Mouse (Mus musculus) CD4-positive, CD25-positive, alpha-beta regulatory T cell, adult 4 months (primary cell): ENCODE measurements around the gene Ece1. TPM values are rescaled to one million over a fixed set of nuclear protein-coding genes. Genes with fewer than 3 reads are reported as not detected.

Experiments
- ATAC-seq: one replicate; pipeline ENCODE4 v1.8.0; 2017
- polyA plus RNA-seq, 2 experiments: library from polyadenylated mRNA; unstranded; fragments of 100-300 nt; shearing (Covaris generic); gene quantifications; one replicate each; pipeline ENCODE4 v1.2.1; 2017

Ece1 gene
- polyA plus RNA-seq, 2 experiments from 2014 or later, result 15.9 to 23.4 TPM

- ATAC-seq, result no peak
These were observed 4.9 kb upstream of the Ece1 start for GRCm38 (mm10) chr4:137857116-137857515.

GRCm38 (mm10) chr4:137858371-137858770 lies 3.7 kb upstream of the Ece1 start:
- ATAC-seq, result no peak

DNA sequence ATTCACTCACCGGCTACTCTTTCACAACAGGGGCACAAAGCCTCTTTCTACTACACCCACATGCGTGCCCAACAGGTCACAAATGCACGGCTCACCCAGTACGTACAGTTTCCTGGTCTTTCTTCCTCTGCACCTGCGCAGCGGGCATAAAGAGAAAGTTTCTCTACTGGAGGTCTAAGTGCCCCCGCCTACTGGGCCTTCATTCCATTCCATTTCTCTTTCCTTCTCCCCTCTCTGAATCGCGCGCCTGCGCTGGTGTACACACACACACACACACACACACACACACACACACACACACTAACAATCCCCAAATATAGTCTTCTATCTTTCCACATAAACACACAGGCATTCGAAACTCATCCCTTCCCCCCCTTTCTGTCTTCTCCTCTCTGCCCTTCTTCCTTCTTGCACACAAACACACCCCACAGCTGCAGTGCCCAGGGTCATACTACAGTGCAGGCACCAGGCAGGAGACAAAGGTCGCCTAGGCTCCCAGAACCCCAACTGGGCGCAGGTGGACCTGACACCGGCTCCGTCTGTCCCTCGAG lies 501 bp upstream of the Ece1 start:
- ATAC-seq, result peak; percentile 56

DNA sequence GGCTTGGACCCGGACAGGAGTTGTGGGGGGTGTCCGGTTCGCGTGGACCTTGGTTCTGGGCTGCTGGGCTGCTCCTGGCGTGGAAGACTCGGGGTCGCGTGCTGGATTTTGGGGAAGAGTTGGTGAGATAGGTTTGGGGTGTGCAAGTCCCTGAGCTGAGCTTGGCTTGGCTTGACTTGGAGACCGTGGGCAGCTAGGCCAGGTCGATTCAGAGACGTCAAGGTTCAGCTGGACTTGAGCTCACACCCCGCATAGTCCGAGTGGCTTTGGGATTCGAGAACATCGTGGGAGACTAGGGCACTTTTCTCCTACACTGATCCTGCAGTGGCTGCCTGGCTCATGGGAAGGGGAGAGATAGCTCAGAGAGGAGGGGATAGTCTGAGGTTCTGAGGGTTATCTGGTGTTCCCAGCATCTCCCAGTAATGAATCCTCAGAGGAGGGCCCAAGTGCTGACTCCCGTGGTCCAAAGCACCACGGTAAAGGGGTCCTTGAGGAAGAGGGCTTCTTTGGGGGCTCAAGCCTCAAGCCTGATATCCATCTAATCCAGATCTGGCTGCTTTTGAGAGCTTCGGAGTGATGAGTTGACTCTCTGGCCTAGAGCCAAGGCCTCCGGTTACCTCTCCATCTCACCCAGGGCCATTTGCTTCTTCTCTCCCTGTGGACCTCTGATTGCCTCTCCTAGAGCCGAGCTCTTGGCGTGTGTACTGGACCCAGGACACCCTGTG lies 641 bp downstream of the Ece1 start:
- no peak for ATAC-seq

DNA sequence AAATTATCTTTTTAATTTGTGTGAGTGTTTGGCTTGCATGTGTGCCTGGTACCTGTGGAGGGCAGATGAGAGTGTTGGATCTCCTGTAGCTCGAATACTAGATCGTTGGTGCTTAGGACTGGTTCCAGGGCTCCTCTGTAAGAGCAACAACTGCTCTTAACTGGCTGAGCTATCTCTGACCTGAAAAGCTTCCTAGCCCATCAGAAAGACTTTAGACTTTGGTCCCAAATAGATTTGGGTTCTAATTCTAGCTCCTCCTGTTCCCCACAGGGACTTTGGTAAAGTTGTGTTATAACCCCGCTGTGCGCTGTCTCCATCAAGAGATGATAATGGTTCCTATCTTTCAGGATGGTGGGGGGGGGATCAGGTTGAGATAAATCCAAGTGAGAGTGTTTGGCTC lies 2.0 kb downstream of the Ece1 start:
- ATAC-seq, result no peak

DNA sequence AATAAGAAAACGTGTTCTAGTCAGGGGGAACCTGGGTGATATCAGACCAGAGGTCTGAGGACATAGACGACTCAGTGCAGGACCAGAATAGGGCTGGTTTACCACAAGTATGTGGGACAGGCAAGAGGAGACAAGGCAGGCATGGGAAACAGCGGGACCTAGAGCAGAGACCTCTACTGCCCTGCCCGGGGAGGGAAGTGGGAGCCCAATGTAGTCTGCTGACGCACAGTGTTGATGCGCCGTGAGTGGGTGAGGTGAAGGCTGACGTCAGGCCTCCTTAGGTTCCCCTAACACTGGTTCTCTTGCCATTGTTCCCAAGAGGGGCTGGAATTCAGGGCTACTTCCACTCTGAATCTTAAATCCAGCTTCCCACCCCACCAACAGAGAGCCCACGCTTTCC lies 2.7 kb downstream of the Ece1 start:
- ATAC-seq, result no peak

DNA sequence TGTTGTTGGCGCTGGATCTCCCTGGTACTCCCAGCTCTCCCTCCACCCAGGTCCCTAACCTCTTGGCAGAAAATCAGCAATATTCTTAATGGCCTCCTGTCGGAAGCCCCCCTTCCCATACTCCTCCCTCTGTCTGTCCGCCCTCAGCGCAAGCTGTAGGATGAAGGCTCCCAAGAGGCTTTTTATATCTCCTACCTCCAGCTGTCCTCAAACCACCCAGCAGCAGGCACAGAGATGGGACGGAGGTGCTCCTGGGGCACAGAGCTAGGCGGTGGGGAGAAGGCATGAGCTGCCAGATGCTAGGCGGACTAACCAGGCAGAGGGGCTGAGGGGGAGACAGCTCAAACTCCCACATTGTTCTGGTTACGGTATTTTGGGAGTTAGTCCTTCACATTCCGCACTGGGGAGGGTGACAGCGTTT lies 3.2 kb downstream of the Ece1 start:
- no peak for ATAC-seq

- ATAC-seq, result peak; percentile 60
These were observed 4.3 kb downstream of the Ece1 start for GRCm38 (mm10) chr4:137866206-137866863.

GRCm38 (mm10) chr4:137867225-137867624 lies 5.2 kb downstream of the Ece1 start:
- ATAC-seq, result no peak

DNA sequence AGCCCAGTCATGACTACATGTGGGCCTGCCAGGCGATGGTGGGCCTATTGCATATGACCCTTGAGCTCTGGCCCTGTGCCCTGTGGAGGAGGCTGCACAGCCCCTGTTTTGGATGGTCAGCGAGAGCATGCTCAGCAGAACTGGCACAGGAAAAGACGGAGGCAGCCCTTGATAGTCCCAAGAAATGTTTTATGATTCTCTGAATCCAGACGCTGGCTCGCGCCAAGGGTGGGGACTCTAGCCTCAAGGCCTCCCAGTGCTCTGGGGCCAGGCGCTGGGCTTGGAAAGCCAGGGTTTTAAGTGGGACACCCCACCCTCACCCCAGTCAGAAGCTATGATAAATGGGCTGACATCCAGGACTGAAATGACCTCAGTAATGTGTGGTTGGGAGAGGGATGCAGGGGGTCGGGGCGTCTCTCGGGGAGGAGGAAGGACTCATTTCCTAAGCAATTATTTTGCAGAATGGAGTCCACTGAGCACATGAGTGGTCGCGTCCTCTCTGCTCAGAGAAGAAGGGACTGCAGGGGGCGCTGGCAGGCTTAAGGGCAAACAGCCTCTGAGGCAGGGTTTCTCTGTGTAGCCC lies 5.7 kb downstream of the Ece1 start:
- ATAC-seq, result no peak

- no peak for ATAC-seq
These were observed 7.7 kb downstream of the Ece1 start for GRCm38 (mm10) chr4:137869667-137870274.

- ATAC-seq, result no peak
These were observed 8.9 kb downstream of the Ece1 start for GRCm38 (mm10) chr4:137870979-137871378.

DNA sequence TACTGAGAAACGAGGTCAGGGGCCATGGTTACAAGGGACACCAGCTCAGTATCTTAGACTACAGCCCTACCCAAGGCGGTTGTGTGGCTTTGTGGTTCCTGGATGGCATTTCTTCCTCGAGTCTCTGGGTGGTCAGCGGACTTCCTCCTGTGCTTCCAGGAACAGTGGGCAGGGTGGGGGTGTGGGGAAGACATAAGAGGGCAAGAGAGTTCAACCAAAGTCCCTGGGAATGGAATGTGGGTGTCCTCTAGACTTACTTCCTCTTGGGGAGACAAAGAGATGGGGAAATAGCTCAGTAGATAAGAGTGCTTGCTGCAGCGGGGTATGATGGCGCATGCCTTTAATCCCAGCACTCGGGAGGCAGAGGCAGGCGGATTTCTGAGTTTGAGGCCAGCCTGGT lies 9.4 kb downstream of the Ece1 start:
- no peak for ATAC-seq

- ATAC-seq, result no peak
These were observed 12.3 kb downstream of the Ece1 start for GRCm38 (mm10) chr4:137874337-137874736.

GRCm38 (mm10) chr4:137874826-137875225 lies 12.8 kb downstream of the Ece1 start:
- peak; percentile 61 for ATAC-seq

DNA sequence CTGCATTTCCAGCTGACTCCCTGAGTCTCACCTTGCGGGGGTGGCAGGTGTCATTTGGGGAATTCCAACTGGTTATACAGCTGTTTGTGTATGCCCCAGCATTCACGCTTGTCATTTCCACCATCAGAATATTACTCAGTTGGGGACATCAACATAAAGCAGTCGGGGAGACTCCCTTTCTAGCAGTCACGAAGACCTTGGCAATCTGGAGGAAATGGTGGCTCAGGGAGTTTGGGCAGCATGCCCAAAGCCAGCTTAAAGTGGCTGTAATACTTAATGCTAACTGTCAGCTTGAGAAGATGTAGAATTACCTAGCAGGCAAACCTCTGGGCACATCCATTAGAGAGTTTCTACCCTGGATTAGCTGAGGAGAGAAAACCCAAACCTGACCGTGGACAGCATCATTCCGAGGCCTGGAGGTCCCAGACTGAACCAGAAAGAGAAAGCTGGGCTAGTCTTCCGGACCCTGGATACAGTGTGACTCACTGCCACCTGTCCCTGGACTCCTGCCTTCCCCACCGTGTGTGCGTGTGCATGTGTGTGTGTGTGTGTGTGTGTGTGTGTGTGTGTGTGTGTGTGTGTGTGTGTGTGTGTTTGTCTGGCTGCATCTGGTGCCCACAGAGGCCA lies 13.5 kb downstream of the Ece1 start:
- ATAC-seq, result peak; percentile 73

DNA sequence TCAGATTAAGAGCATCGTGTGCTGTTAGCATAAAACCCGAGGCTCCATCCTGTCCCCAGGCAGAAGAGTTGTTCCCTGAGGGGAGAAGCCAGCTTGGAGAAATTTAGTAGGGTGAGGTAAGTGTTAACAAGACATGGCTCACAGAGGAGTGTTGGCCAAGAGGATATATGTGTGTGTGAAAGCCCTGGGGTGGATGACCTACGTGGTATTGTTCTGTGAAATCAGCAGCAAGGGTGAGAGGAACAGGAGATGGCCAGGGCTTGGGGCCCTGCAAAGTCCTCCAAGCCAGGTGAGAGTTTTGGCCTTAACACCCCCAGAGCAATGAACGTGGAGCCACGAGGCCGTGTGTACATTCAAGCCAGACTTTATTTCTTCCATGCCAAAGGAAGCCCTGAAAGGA lies 14.8 kb downstream of the Ece1 start:
- ATAC-seq, result no peak

GRCm38 (mm10) chr4:137877432-137877881 lies 15.4 kb downstream of the Ece1 start:
- no peak for ATAC-seq

DNA sequence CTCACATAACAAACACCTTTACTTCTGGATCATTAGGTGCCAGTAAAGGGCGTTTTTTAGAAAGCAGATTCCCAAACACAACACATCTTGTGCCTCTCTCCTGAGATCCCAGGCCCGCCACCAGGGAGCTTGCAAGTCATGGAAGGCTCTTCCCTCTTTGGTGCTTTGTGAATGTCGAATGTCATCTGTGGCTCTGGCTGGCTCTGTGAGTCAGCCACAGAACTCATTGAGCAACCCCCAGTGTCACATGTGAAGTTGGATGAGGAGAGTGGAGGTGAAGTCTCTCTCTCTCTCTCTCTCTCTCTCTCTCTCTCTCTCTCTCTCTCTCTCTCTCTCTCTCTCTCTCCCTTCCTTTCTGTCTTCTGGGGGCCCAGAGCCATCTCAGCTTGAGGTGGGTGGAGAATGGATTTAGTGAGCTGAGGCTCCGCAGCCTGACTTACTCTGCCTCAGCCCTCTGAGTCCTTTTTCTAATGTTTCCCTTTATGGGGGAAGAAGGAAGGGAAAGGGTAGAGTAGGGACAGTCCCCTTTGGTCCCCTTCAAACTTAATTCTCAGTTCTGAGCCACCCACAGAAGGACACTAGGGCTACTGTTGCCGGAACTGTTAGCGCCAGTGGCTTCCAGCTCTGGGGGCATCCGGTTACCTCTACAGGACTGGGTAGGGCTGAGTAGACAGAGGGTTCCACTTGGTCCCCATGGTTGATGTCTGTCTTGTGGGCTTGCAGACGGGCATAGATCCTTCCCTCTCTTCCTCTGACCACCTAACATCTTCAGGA lies 17.5 kb downstream of the Ece1 start:
- peak; percentile 51 for ATAC-seq

GRCm38 (mm10) chr4:137881445-137881844 lies 19.4 kb downstream of the Ece1 start:
- no peak for ATAC-seq

DNA sequence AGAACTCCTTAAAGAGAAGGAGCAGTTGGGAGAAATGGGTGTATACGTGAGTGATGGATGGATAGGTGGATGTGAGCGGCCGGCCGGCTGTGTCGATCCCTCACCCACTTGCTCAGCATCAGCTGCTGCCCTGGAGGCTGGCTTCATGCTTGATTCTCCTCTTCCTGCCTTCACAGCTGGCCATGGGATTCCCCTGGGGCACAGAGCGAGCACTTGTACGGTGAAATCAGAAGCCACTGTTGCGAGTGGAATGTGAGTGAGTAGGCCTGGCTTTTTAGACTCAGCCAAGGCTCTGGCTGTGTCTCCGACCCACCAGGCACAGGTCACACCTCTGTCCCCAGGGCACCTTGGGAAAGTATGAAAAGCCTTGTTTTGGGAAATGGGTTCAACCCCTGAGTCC lies 20.6 kb downstream of the Ece1 start:
- no peak for ATAC-seq
